Mouse (Mus musculus): ENCODE data around the gene B430218F22Rik. TPM values are rescaled to one million over a fixed set of nuclear protein-coding genes. Genes with fewer than 3 reads are reported as not detected.

Gene B430218F22Rik
- not detected for polyA plus RNA-seq (2017; shearing (Covaris generic))

DNA sequence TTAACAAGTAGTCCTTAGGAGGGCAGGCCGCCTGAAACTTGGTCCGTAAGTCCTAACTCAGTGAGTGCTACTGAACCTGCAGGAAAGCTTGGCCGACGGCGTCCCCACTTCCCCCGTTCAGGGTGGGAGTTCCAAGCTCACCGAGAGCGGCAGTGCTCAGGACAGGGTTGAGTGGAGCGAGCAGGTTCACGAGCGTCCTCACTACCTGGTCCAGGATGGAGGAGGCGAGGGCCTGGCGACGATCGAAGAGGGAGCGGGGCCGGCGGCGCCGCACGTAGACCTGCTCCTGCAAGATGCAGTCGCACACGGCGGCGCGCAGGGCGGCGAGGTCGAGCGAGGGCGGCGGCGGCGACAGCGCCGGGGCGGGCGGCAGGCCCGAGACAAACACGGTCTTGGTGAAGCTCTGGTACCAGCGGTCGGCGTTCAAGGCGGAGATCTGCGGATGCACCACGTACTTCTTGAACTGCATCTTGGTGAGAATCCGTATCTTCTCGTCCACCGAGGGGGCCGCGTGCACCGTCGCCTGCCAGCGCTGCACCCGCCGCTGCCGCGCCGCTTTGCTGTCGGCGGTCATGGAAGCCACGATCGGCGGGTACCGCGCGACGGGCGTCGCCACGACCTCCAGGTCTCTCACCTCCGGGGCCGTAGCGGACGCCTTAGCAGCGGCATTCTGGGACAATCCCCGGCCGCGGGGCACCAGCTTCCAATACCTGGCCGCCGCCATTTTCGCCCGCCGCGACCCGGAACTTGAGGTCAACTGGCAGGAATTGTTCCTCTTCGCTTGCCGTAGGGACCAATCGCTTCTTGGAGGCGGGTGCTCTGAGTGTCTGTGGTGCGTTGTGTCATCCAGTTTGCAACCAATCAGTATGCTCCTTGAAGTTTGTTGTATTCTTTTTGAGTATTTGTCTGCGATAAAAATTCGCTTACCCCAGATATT is at the start of gene B430218F22Rik, which contains the start of gene Mrps30:
B430218F22Rik (plus strand) TSS at position 120 of the 937 bp plus-strand sequence.
Mrps30 (minus strand) TSS at position 742 of the 937 bp plus-strand sequence.

Other genes starting within 250 kb of the B430218F22Rik start
- 41.9 TPM for gene Mrps30, start 622 bp downstream of the B430218F22Rik start, polyA plus RNA-seq (2017; shearing (Covaris generic))